Mouse (Mus musculus) cerebellum, adult 2 months (tissue): ENCODE measurements around the gene Cstb. TPM values are rescaled to one million over a fixed set of nuclear protein-coding genes. Genes with fewer than 3 reads are reported as not detected.

Experiments used
- DNase-seq, 2 experiments: peaks; one replicate each; pipeline ENCODE4 v3.0.0; 2021
- H3K27ac ChIP-seq: fragments of 200-500 bp; 2 replicates; pipeline ENCODE4 v1.5.1; 2012; ENCODE audit warnings: low read length, control low read depth, inconsistent platforms; ENCODE audit not compliant: insufficient read depth
- H3K27me3 ChIP-seq: fragments of 200-500 bp; 2 replicates; pipeline ENCODE4 v1.6.1; 2012; ENCODE audit warnings: inconsistent platforms, mild to moderate bottlenecking, low read length, moderate library complexity; ENCODE audit not compliant: control insufficient read depth, insufficient read depth
- H3K4me1 ChIP-seq: fragments of 200-500 bp; 2 replicates; pipeline ENCODE4 v1.6.1; 2011; ENCODE audit warnings: low read length; ENCODE audit not compliant: control insufficient read depth, insufficient read depth
- H3K4me3 ChIP-seq: fragments of 200-500 bp; replicated peaks from 2 replicates; pipeline ENCODE3; 2011; ENCODE audit warnings: mild to moderate bottlenecking, low read depth, low read length, control low read depth; ENCODE audit not compliant: insufficient read depth
- CTCF ChIP-seq: fragments of 200-500 bp; IDR thresholded peaks from 2 replicates; pipeline ENCODE4 v1.5.1; 2011; ENCODE audit warnings: low read depth, mild to moderate bottlenecking, control low read depth, low read length, moderate library complexity, borderline replicate concordance; ENCODE audit not compliant: insufficient read depth
- POLR2A ChIP-seq: fragments of 200-500 bp; IDR thresholded peaks from 2 replicates; pipeline ENCODE4 v1.6.1; 2011; ENCODE audit warnings: low read length, control low read depth, borderline replicate concordance; ENCODE audit not compliant: insufficient read depth
- WGBS: fragments of 180-500 bp; shearing (Covaris S2); methylation state at CpG from one replicate; pipeline ENCODE4 v1.1.7; 2018; 5-methylcytosine and 5-hydroxymethylcytosine counted together
- polyA plus RNA-seq: library from polyadenylated mRNA; depleted of rRNA; stranded (reverse); fragments of >200 nt; gene quantifications from 2 replicates; pipeline ENCODE4 v1.2.3, GENCODE M21; 2012

Cstb gene
- polyA plus RNA-seq, 1 experiment = 112 TPM

DNA sequence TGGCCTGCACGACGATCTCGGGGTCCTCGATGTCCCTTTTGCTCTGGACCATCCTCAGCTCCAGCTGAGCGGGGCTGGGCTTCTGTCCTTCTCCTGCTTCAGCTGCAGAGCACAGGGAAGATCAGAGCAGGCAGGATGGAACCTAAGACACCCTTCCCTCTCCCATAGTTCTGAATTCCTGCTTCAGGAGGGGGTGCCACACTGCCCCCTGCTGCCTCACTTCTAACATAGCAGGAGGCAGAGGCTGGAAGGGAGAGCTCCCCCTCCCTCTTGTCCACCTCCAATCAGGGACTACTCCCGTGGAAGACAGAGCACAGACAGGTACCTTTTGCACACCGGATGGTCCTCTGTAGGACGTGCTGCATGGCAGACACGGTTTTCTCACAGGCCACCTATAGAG lies 15.3 kb downstream of the Cstb start:
- Histone ChIP-seq H3K27me3 (no peaks in the 10 kb centered on the region), H3K4me1 (peaks cover 10% of the 10 kb centered on the region), H3K27ac (no peak overlapping the region), H3K4me3 (no peak overlapping the region)
- TF ChIP-seq POLR2A = no peak
- TF ChIP-seq CTCF = peak; percentile 72
- 57% methylated on average over 9 of the region's 9 CpGs for WGBS
- no peak for DNase-seq

DNA sequence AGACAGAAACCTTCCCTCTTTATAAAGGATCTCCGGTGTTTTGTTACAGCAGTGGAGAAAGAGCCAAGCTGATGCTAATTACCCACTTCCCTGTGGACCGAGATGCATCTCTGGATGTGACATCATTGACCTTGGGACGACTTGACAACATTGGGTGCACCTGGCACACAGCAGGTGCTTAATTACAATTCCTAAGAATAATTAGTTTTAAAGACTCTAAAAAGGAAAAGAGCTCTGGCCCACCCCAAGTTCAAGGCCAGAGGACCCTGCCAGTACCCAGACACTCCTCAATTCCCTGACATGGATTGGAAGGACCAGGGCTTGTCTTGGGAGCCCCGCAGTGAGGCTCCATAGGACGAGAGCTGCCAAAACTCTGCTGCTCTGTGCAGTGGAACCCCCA lies 16.1 kb downstream of the Cstb start:
- no peak for TF ChIP-seq POLR2A
- no peak for TF ChIP-seq CTCF
- Histone ChIP-seq H3K4me3 (no peak overlapping the region), H3K27me3 (no peaks in the 10 kb centered on the region), H3K4me1 (peaks cover 10% of the 10 kb centered on the region), H3K27ac (no peak overlapping the region)
- 38% methylated on average over 5 of the region's 5 CpGs for WGBS
- no peak for DNase-seq

DNA sequence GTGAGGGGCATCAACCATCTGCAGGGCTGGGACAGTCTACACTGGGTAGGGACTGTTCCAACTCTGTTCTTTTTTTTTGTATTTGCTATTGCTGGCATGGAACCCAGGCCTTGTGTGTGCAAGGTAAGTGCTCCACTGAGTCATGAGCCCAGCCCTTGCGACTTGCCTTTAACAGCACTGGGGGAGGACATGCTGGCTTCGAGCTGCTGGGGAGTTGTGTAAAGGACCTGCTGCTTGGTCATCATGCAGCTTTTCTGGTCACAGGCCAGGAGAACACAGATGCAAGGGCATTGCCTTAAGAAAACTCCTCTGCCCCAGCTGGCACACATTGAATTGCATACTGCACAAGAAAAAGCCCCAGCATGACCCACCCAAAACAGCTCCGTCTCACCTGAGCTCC lies 16.8 kb downstream of the Cstb start:
- no peak for DNase-seq
- Histone ChIP-seq H3K4me1 (peaks cover 10% of the 10 kb centered on the region), H3K27ac (0 out of 2 replicates have a peak overlapping the region, but pooled peaks have one; percentile 11), H3K4me3 (no peak overlapping the region), H3K27me3 (no peaks in the 10 kb centered on the region)
- 61% methylated on average over 3 of the region's 3 CpGs for WGBS
- no peak for TF ChIP-seq POLR2A
- TF ChIP-seq CTCF = no peak

DNA sequence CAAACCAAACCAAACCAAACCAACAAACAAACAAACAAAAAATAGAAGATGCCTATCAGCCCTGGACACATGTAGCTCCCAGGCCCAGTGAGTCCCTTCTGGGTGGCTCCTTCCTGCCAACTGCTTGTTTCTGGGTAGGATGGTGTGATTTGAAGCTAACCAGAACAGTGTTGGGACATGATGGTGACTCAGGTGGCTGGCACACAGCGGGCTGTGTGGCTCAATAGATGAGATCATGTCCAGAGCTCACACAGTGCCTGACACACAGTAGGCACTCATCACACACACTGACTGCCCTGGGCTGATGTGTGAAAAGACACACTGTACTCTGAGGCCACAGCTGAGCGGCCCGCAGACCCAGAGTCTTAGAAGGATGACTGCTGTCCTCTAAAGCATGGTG lies 20.7 kb downstream of the Cstb start:
- H3K4me1 ChIP-seq = peaks cover 7% of the 10 kb centered on the region
- H3K27ac ChIP-seq = no peak overlapping the region
- DNase-seq = no peak
- no peaks in the 10 kb centered on the region for H3K27me3 ChIP-seq
- H3K4me3 ChIP-seq = no peak overlapping the region
- WGBS = 95% methylated on average over 3 of the region's 3 CpGs
- TF ChIP-seq POLR2A = no peak
- TF ChIP-seq CTCF = no peak

DNA sequence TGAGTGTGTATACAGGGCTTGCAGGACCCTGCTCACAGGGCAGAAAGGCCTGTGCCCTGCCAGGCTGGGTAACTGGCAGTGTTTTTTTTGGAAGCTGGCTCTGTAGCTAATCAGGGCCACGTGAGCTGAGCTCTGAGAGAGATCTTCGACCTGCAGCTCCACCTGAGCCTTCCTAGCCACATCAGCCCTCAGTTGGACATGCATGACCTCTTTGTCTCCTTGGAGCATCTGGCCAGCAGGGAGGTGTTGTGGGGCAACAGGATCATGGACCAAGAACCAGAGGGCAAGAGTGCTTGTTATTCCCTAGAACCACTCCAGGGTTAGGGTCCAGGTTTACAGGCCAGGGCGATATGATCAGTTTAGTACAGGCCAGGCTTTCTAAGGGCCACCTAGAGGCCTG lies 21.9 kb downstream of the Cstb start:
- Histone ChIP-seq H3K4me1 (no peaks in the 10 kb centered on the region), H3K27ac (no peak overlapping the region), H3K27me3 (no peaks in the 10 kb centered on the region), H3K4me3 (no peak overlapping the region)
- TF ChIP-seq CTCF = no peak
- no peak for TF ChIP-seq POLR2A
- DNase-seq = no peak
- WGBS = 76% methylated on average over 3 of the region's 3 CpGs

DNA sequence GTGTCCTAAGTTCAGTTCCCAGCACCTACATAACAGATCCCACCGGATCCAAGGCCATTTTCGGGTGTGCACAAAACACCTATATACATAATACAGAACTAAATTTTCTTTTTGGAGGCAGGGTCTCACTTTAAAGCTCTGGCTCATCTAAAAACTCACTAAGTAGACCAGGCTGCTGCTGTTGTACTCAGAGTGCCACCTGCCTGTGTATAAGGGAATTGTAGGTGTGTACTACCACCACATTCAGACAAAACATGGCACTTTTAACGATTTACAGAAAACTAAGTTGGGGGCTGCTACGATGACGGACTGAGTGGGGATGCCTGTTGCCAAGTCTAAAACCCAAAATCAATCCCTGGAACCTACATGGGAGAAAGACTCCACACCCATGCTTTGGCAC lies 25.3 kb downstream of the Cstb start:
- 91% methylated on average over 5 of the region's 5 CpGs for WGBS
- DNase-seq = no peak
- Histone ChIP-seq H3K27ac (no peak overlapping the region), H3K4me1 (0 out of 2 replicates have a peak, but pooled peaks cover 2% of the 10 kb centered on the region), H3K4me3 (no peak overlapping the region), H3K27me3 (no peaks in the 10 kb centered on the region)
- TF ChIP-seq CTCF (no peak), POLR2A (no peak)

DNA sequence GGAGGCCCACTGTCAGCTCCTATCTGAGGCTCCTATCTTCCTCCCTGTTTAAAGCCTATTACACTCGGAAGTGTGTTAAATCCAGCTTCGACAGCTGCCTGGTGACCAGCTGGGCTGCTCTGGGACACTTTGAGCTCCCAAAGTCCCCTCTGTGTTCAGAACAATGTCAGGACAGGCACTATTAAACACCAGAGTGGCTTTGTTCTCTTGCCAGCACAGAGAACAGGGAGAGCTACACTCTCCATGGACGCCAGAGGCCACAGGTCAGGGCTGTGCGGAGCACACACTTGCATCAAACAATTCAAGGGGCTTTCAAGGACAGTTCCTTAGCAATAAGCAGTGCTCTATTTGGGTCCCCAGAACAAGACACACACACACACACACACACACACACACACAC lies 27.2 kb downstream of the Cstb start:
- Histone ChIP-seq H3K27ac (peak overlapping the region; percentile 71; the same call in 1 of the 2 replicates), H3K27me3 (no peaks in the 10 kb centered on the region), H3K4me3 (no peak overlapping the region), H3K4me1 (peaks cover 8% of the 10 kb centered on the region)
- TF ChIP-seq POLR2A (no peak), CTCF (no peak)
- no peak for DNase-seq
- 43% methylated on average over 4 of the region's 4 CpGs for WGBS

DNA sequence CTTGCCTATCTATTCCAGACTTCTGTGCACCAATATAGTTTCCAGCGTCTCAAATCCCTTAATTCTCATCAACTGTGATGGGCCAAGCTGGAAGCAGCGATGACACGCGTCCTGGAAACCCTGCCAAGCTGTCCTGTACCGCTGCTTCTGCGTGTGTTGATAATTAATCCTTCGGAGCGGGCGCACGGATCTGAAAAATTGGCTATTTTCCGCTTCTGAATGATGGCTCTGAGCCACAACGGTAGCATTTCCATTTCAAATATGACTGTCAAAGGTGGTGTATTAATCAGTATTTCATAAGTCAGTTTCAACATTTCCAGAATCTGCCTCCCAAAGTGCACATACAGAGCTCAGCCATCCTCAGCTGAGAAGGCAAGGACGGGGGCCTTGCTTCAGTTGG lies 31.2 kb downstream of the Cstb start:
- 8% methylated on average over 13 of the region's 13 CpGs for WGBS
- no peak overlapping the region; the same call in 1 of the 2 replicates for H3K27ac ChIP-seq

More for the DNA sequence above, 31.2 kb downstream of the Cstb start:
- Histone ChIP-seq H3K4me3 (no peak overlapping the region), H3K4me1 (peaks cover 32% of the 10 kb centered on the region), H3K27me3 (no peaks in the 10 kb centered on the region)
- TF ChIP-seq POLR2A = no peak
- TF ChIP-seq CTCF = no peak
- no peak for DNase-seq
